Mouse (Mus musculus) bone marrow macrophage, adult 2 months (primary cell): ENCODE data around the gene Prmt9.

Experiments used
- CTCF ChIP-seq: IDR thresholded peaks from 2 replicates; pipeline ENCODE4 v1.5.1; 2012; ENCODE audit warnings: low read depth, mild to moderate bottlenecking, low read length, moderate library complexity
- POLR2A ChIP-seq: IDR thresholded peaks from 2 replicates; pipeline ENCODE4 v1.6.1; 2012; ENCODE audit warnings: mild to moderate bottlenecking, low read depth, low read length, borderline replicate concordance

GRCm38 (mm10) chr8:77526130-77526529 is 23.1 kb upstream of the Prmt9 start:
- no peak for TF ChIP-seq CTCF
- no peak for TF ChIP-seq POLR2A
